Mouse (Mus musculus) kidney, embryonic 14.5 days (tissue): ENCODE measurements around the gene Rnf207. TPM values are rescaled to one million over a fixed set of nuclear protein-coding genes. Genes with fewer than 3 reads are reported as not detected.
A peak's percentile ranks its signal among the peaks of the same experiment; 100 is the strongest.

Experiments
- ATAC-seq: fragments of 200-750 bp; cut with Nextera tagmentation; 2 replicates; pipeline ENCODE4 v1.8.0; 2017; ENCODE audit warnings: moderate number of reproducible peaks, mild to moderate bottlenecking, moderate TSS enrichment, moderate library complexity; ENCODE audit not compliant: low FRiP score, low TSS enrichment
- H3K27ac ChIP-seq: fragments of 300-500 bp; sonication (generic); 2 replicates; pipeline ENCODE4 v1.5.1; 2014; ENCODE audit warnings: low read depth, mild to moderate bottlenecking, low read length, moderate library complexity, mixed read lengths
- H3K27me3 ChIP-seq: fragments of 300-500 bp; sonication (generic); 2 replicates; pipeline ENCODE4 v1.6.1; 2014; ENCODE audit warnings: mild to moderate bottlenecking, low read length; ENCODE audit not compliant: control insufficient read depth, insufficient read depth
- H3K36me3 ChIP-seq: fragments of 300-500 bp; sonication (generic); 2 replicates; pipeline ENCODE4 v1.6.1; 2014; ENCODE audit warnings: low read length, mixed read lengths; ENCODE audit not compliant: control insufficient read depth, insufficient read depth
- H3K4me1 ChIP-seq: fragments of 300-500 bp; sonication (generic); 2 replicates; pipeline ENCODE4 v1.6.1; 2014; ENCODE audit warnings: low read length, mixed read lengths; ENCODE audit not compliant: control insufficient read depth, insufficient read depth
- H3K4me2 ChIP-seq: fragments of 300-500 bp; sonication (generic); replicated peaks from 2 replicates; pipeline ENCODE4 v1.6.1; 2014; ENCODE audit warnings: low read depth, mild to moderate bottlenecking, low read length
- H3K4me3 ChIP-seq: fragments of 300-500 bp; sonication (generic); 2 replicates; pipeline ENCODE4 v1.5.1; 2014; ENCODE audit warnings: mild to moderate bottlenecking, low read length
- H3K9ac ChIP-seq: fragments of 300-500 bp; sonication (generic); 2 replicates; pipeline ENCODE4 v1.6.1; 2014; ENCODE audit warnings: low read depth, mild to moderate bottlenecking, low read length, moderate library complexity
- H3K9me3 ChIP-seq: fragments of 300-500 bp; sonication (generic); 2 replicates; pipeline ENCODE4 v1.6.1; 2016; ENCODE audit warnings: low read length; ENCODE audit not compliant: control insufficient read depth
- WGBS: fragments of 180-500 bp; shearing (Covaris S2); extraction: QIAGEN DNeasy Blood & Tissue Kit; methylation state at CpG from one replicate; pipeline ENCODE4 v1.1.7; 2014; 5-methylcytosine and 5-hydroxymethylcytosine counted together
- polyA plus RNA-seq: library from polyadenylated mRNA; unstranded; fragments of >200 nt; fragmentation: Nextera tagmentation; extraction: Ambion mirVana; gene quantifications from 2 replicates; pipeline ENCODE4 v1.2.1, GENCODE M21; 2014

Rnf207 gene
- polyA plus RNA-seq, 1 experiment from 2014 or later = 1.1 TPM

DNA sequence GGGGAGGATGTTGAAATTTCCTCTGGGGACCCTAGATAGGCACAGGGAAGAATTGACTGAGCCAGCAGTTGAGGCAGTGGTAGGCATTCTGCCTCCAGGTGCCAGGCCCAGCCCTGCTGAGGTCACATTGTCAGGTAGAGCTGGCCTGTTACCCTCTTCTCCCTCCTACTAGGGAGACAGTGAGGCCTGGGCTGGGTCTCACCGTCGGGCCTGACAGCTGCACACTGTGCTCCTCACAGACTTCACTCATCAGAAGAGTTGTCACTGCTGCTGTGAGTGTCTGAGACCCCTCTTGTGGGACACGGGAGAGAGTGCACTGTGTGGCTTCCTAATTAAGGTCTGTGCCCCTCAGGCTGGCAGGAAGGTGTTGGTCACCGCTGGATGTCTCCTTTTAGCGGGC lies 53.0 kb downstream of the Rnf207 start:
- H3K4me3 ChIP-seq = no peak overlapping the region
- no peak overlapping the region for H3K27ac ChIP-seq
- H3K9me3 ChIP-seq = no peaks in the 10 kb centered on the region
- no peak overlapping the region for H3K4me2 ChIP-seq
- peaks cover 31% of the 10 kb centered on the region for H3K4me1 ChIP-seq
- 69% methylated on average over 5 of the region's 5 CpGs for WGBS
- no peak overlapping the region for H3K9ac ChIP-seq
- H3K36me3 ChIP-seq = no peaks in the 10 kb centered on the region; the same call in 1 of the 2 replicates
- ATAC-seq = no peak
- H3K27me3 ChIP-seq = no peaks in the 10 kb centered on the region

DNA sequence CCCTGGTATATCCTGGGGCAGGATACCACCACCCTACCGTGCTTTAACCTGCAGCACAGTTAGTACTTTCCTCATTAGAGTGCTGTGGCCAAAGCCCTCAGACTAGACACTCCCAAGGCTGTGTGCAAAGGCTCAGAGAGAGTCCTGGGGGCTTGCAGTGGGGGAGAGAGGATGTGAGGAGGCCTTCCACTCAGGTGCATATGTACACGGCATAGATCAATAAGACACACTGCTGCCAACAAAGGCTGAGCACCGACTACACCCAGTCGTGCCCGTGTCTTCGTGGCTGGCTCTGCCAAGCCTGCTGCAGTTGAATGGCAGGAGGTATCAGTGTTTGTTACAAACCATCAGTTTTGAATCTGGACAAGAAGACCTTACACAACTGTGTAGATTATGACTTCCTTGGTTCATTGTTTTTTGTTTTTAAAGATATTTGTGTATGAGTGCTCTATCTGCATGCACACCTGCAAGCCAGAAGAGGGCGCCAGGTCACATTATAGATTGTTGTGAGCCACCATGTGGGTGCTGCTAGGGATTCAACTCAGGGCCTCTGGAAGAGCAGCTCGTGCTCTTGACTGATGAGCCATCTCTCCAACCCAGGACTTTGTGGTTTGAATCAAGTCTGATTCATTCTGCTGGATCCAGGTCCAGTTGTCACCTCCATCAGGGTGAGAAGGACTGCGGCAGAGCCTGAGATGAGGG lies 53.8 kb downstream of the Rnf207 start:
- H3K36me3 ChIP-seq = no peaks in the 10 kb centered on the region; the same call in 1 of the 2 replicates
- ATAC-seq = no peak
- peaks cover 31% of the 10 kb centered on the region for H3K4me1 ChIP-seq

DNA sequence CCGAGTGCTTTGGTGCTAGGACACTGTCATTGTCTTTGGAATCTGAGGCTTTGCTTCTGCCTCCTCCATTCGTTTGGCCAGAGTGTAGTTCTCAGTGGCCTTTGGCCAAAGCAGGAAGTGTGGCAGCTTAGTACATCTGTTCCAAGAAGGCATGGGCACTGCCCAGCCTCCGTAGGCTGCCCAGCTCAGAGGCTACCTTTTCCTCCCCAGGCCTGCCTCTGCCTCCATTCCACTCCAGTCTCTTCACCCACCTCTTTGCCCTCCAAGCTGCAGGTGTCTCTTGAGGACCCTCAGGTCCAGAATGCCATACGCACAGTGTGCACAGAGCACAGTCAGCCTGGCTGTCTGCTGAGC lies 54.6 kb downstream of the Rnf207 start:
- WGBS = 53% methylated on average over 4 of the region's 4 CpGs
- H3K4me3 ChIP-seq = no peak overlapping the region
- no peaks in the 10 kb centered on the region for H3K27me3 ChIP-seq
- no peaks in the 10 kb centered on the region for H3K9me3 ChIP-seq
- H3K27ac ChIP-seq = peak overlapping the region; percentile 20
- peaks cover 31% of the 10 kb centered on the region for H3K4me1 ChIP-seq
- no peaks in the 10 kb centered on the region; the same call in 1 of the 2 replicates for H3K36me3 ChIP-seq
- ATAC-seq = no peak
- H3K4me2 ChIP-seq = no peak overlapping the region
- H3K9ac ChIP-seq = no peak overlapping the region

More for the DNA sequence above, 53.8 kb downstream of the Rnf207 start:
- H3K27me3 ChIP-seq = no peaks in the 10 kb centered on the region
- H3K27ac ChIP-seq = no peak overlapping the region
- no peak overlapping the region for H3K4me2 ChIP-seq
- H3K9me3 ChIP-seq = no peaks in the 10 kb centered on the region
- 89% methylated on average over 9 of the region's 9 CpGs for WGBS
- no peak overlapping the region for H3K4me3 ChIP-seq
- H3K9ac ChIP-seq = no peak overlapping the region

DNA sequence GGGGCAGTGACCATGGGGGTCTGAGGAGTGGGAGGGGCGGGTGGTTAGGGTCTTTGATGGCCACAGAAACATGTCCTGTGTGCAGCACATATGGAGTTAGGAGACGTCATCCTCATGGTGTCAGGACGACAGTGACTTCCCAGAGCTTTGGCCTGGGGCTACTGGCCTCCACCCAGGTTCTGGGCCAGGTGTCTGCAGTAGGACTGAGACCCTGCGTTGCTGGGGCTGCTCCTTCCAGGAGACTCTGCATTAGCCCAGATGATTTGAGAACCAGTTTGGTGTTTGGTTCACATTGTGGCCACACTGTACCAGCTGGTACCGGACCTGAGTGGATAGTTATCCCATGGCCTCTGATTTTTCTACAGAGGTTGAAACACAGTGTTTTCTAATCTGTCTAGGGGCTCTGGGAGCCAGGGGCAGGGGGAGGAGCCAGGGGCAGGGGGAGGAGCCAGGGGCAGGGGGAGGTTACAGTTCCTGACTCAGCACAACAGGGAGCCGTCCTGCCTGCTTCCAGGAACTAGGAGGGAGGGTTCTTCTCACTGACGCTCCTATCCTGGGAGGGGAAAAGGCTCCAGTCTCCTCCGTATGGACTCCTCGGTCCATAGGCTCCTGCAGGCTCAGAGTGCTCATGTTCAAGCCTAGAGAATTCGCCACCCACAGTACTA lies 55.1 kb downstream of the Rnf207 start:
- Histone ChIP-seq H3K27me3 (no peaks in the 10 kb centered on the region), H3K9me3 (no peaks in the 10 kb centered on the region), H3K4me2 (no peak overlapping the region), H3K36me3 (no peaks in the 10 kb centered on the region; the same call in 1 of the 2 replicates), H3K4me1 (peaks cover 31% of the 10 kb centered on the region), H3K9ac (no peak overlapping the region), H3K27ac (peak overlapping the region; percentile 20), H3K4me3 (no peak overlapping the region)
- peak; percentile 68 for ATAC-seq
- WGBS = 31% methylated on average over 10 of the region's 10 CpGs

DNA sequence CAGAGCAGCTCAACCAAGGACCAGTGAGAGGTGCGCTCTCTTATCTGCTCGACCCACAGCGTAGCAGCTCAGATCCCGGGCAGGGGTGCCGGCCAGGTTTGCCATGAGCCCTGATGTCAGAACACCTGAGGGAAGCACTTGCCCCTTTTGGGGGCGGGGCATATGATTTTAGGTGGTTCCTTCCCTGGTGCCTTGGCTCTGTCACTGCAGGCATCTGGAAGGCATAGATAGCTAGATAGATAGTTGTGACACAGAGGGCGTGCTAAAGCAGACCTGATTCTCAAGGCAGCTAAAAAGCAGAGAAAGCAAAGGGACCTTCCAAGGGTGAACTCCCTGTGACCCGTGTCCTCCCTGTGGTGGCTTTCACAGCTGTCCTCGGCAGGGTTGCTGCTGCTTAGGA lies 55.7 kb downstream of the Rnf207 start:
- WGBS = 63% methylated on average over 9 of the region's 9 CpGs
- H3K4me1 ChIP-seq = peaks cover 31% of the 10 kb centered on the region
- H3K4me3 ChIP-seq = no peak overlapping the region
- no peaks in the 10 kb centered on the region for H3K9me3 ChIP-seq
- ATAC-seq = no peak; the same call in 1 of the 2 replicates
- H3K27ac ChIP-seq = no peak overlapping the region
- no peak overlapping the region for H3K4me2 ChIP-seq
- H3K9ac ChIP-seq = no peak overlapping the region
- no peaks in the 10 kb centered on the region for H3K27me3 ChIP-seq
- no peaks in the 10 kb centered on the region; the same call in 1 of the 2 replicates for H3K36me3 ChIP-seq

DNA sequence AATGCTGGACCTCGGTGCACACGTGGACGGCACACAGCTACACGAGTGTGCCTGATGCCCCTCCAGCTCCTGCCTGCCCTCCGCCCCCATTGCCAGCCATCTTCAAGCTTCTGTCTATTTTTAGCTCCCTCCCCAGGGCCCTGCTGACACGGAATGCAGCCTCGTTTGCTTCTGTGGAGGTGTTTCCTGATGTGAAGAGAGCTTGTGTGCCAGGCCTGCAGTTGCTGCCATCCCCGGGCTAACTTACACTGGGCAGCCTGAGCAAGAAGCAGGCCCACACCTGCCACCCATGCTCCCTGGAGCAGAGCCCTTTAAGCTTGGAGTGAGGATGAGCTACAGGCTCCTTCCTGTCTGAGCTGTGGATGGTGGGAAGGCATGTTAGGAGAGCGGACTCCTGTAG lies 56.6 kb downstream of the Rnf207 start:
- no peaks in the 10 kb centered on the region for H3K27me3 ChIP-seq
- H3K4me2 ChIP-seq = no peak overlapping the region
- H3K4me1 ChIP-seq = peaks cover 31% of the 10 kb centered on the region
- no peak overlapping the region for H3K27ac ChIP-seq
- no peaks in the 10 kb centered on the region for H3K9me3 ChIP-seq
- 65% methylated on average over 9 of the region's 9 CpGs for WGBS
- H3K4me3 ChIP-seq = no peak overlapping the region
- H3K9ac ChIP-seq = no peak overlapping the region
- no peaks in the 10 kb centered on the region; the same call in 1 of the 2 replicates for H3K36me3 ChIP-seq
- ATAC-seq = no peak

DNA sequence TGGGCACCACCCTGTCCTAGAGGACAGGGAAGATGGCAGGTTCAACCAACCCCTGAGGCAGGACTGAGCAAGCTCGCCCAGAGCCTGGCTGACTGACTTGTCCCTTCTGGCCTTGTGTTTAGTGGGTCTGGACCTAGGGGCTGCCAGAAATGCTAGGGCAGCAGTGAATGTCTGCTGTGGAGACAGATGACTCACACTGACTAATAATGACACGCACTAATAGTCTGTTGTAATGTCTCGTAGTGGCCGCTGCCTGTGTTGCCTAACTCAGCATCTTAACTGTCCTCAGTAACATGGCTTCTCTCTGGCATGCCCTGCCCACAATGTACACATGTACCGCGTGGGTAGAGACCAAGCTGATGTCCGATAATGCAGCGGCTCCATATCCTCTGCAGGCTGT lies 58.3 kb downstream of the Rnf207 start:
- Histone ChIP-seq H3K9ac (no peak overlapping the region), H3K36me3 (no peaks in the 10 kb centered on the region; the same call in 1 of the 2 replicates), H3K27ac (no peak overlapping the region), H3K27me3 (no peaks in the 10 kb centered on the region), H3K4me3 (no peak overlapping the region), H3K4me2 (no peak overlapping the region), H3K9me3 (no peaks in the 10 kb centered on the region), H3K4me1 (peaks cover 31% of the 10 kb centered on the region)
- 92% methylated on average over 8 of the region's 8 CpGs for WGBS
- ATAC-seq = no peak

DNA sequence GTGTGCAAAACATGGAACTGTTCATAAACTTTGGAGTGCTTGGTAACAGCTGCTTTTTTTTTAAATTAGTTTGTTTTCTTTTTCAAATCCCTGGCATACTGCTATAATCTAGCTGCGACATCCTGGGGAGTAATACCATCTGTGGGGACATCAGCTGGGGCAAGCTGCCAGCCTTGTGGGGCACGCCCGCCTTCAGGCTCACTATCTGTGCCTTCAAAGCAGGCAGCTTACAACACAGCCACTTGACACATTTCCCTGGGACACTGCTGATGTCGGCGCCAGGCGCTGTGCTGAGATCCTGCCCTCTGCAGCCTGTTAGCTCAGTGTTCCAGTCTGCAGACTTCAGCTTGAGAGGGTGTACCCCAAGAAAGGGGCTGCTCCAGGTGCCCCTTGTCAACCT lies 61.7 kb downstream of the Rnf207 start:
- 45% methylated on average over 6 of the region's 6 CpGs for WGBS

More for the DNA sequence above, 61.7 kb downstream of the Rnf207 start:
- Histone ChIP-seq H3K4me2 (no peak overlapping the region), H3K9ac (peak overlapping the region; percentile 4), H3K4me1 (peaks cover 17% of the 10 kb centered on the region; the same call in 1 of the 2 replicates), H3K4me3 (no peak overlapping the region), H3K27ac (no peak overlapping the region), H3K9me3 (no peaks in the 10 kb centered on the region), H3K36me3 (no peaks in the 10 kb centered on the region; the same call in 1 of the 2 replicates), H3K27me3 (no peaks in the 10 kb centered on the region)
- ATAC-seq = no peak
